Mouse (Mus musculus) embryonic facial prominence, embryonic 11.5 days (tissue): Measurements from ENCODE around the gene Zdhhc20. TPM values are rescaled to one million over a fixed set of nuclear protein-coding genes. Genes with fewer than 3 reads are reported as not detected.
A peak's percentile ranks its signal among the peaks of the same experiment; 100 is the strongest.
"Not testable (repeated sequence)": the region's sequence is repeated elsewhere in the genome, so short reads cannot be mapped to it uniquely, and the experiment has no call there.

Source experiments
- ATAC-seq: fragments of 200-750 bp; cut with Nextera tagmentation; replicated peaks from 2 replicates; pipeline ENCODE4 v1.8.0; 2017; ENCODE audit warnings: low read depth; ENCODE audit not compliant: insufficient number of reproducible peaks, low FRiP score, low TSS enrichment
- DNase-seq: peaks from one replicate; pipeline ENCODE4 v3.0.0-alpha.2; 2015; ENCODE audit warnings: low spot score
- H3K27ac ChIP-seq: fragments of 300-500 bp; sonication (generic); replicated peaks from 2 replicates; pipeline ENCODE4 v1.5.1; 2014; ENCODE audit warnings: mild to moderate bottlenecking, low read depth, low read length, control low read depth
- H3K27me3 ChIP-seq: fragments of 300-500 bp; sonication (generic); 2 replicates; pipeline ENCODE4 v1.6.1; 2014; ENCODE audit warnings: mild to moderate bottlenecking, low read length, moderate library complexity, mixed read lengths; ENCODE audit not compliant: control insufficient read depth, insufficient read depth
- H3K36me3 ChIP-seq: fragments of 300-500 bp; sonication (generic); replicated peaks from 2 replicates; pipeline ENCODE4 v1.6.1; 2014; ENCODE audit warnings: low read depth, mild to moderate bottlenecking, low read length, moderate library complexity, mixed read lengths; ENCODE audit not compliant: control insufficient read depth, insufficient read depth
- H3K4me1 ChIP-seq: fragments of 300-500 bp; sonication (generic); 2 replicates; pipeline ENCODE4 v1.6.1; 2014; ENCODE audit warnings: low read length, mixed read lengths; ENCODE audit not compliant: control insufficient read depth, insufficient read depth
- H3K4me2 ChIP-seq: fragments of 300-500 bp; sonication (generic); 2 replicates; pipeline ENCODE4 v1.6.1; 2014; ENCODE audit warnings: low read depth, mild to moderate bottlenecking, control low read depth, low read length, moderate library complexity
- H3K4me3 ChIP-seq: fragments of 300-500 bp; sonication (generic); 2 replicates; pipeline ENCODE4 v1.5.1; 2014; ENCODE audit warnings: low read depth, low read length, control low read depth
- H3K9ac ChIP-seq: fragments of 300-500 bp; sonication (generic); replicated peaks from 2 replicates; pipeline ENCODE4 v1.6.1; 2014; ENCODE audit warnings: mild to moderate bottlenecking, control low read depth, low read length
- H3K9me3 ChIP-seq: fragments of 300-500 bp; sonication (generic); replicated peaks from 2 replicates; pipeline ENCODE4 v1.6.1; 2016; ENCODE audit warnings: mild to moderate bottlenecking, low read length, inconsistent platforms, mixed read lengths; ENCODE audit not compliant: control insufficient read depth
- WGBS: fragments of 180-500 bp; shearing (Covaris S2); extraction: QIAGEN DNeasy Blood & Tissue Kit; methylation state at CpG from one replicate; pipeline ENCODE4 v1.1.7; 2014; 5-methylcytosine and 5-hydroxymethylcytosine counted together
- polyA plus RNA-seq: library from polyadenylated mRNA; unstranded; fragments of >200 nt; fragmentation: Nextera tagmentation; extraction: Ambion mirVana; gene quantifications from 2 replicates; pipeline ENCODE4 v1.2.1, GENCODE M21; 2014

Gene Zdhhc20
- polyA plus RNA-seq, 1 experiment from 2014 or later, result 56.9 TPM

- Histone ChIP-seq H3K36me3 (peaks cover 3% of the 10 kb centered on the region), H3K27me3 (no peaks in the 10 kb centered on the region), H3K4me3 (no peak overlapping the region), H3K4me1 (no peaks in the 10 kb centered on the region; the same call in 1 of the 2 replicates), H3K9ac (no peak overlapping the region), H3K27ac (no peak overlapping the region), H3K9me3 (no peaks in the 10 kb centered on the region), H3K4me2 (no peak overlapping the region)
- DNase-seq (no peak), ATAC-seq (no peak)
- WGBS, result 92% methylated on average over 17 of the region's 17 CpGs
These were observed 29.2 kb upstream of the Zdhhc20 start for GRCm38 (mm10) chr14:57919148-57919875.

- Histone ChIP-seq H3K9me3 (no peaks in the 10 kb centered on the region), H3K4me2 (no peak overlapping the region), H3K27ac (no peak overlapping the region), H3K27me3 (no peaks in the 10 kb centered on the region), H3K4me3 (no peak overlapping the region), H3K36me3 (no peaks in the 10 kb centered on the region; the same call in 1 of the 2 replicates), H3K9ac (no peak overlapping the region), H3K4me1 (no peaks in the 10 kb centered on the region)
- ATAC-seq, result no peak
- WGBS, result 69% methylated on average over 6 of the region's 6 CpGs
- DNase-seq, result no peak
These were observed 25.3 kb upstream of the Zdhhc20 start for GRCm38 (mm10) chr14:57915341-57915740.

GRCm38 (mm10) chr14:57912211-57913007, 22.3 kb upstream of the Zdhhc20 start:
- H3K27ac ChIP-seq, H3K4me1 ChIP-seq, ATAC-seq, H3K4me3 ChIP-seq, H3K9me3 ChIP-seq, DNase-seq, H3K4me2 ChIP-seq, H3K27me3 ChIP-seq, H3K36me3 ChIP-seq, H3K9ac ChIP-seq: not testable (repeated sequence)
- WGBS, result 50% methylated on average over 1 of the region's 1 CpGs

- not testable (repeated sequence) for H3K27ac ChIP-seq, H3K9me3 ChIP-seq, H3K36me3 ChIP-seq, H3K4me3 ChIP-seq, H3K4me1 ChIP-seq, ATAC-seq, H3K9ac ChIP-seq, H3K27me3 ChIP-seq, H3K4me2 ChIP-seq, DNase-seq
These were observed 21.7 kb upstream of the Zdhhc20 start for GRCm38 (mm10) chr14:57911787-57912186.

GRCm38 (mm10) chr14:57911316-57911715, 21.2 kb upstream of the Zdhhc20 start:
- Histone ChIP-seq H3K4me1 (no peaks in the 10 kb centered on the region), H3K36me3 (no peaks in the 10 kb centered on the region), H3K27me3 (no peaks in the 10 kb centered on the region), H3K9ac (no peak overlapping the region), H3K27ac (no peak overlapping the region), H3K9me3 (no peaks in the 10 kb centered on the region), H3K4me2 (no peak overlapping the region), H3K4me3 (no peak overlapping the region)
- DNase-seq (no peak), ATAC-seq (no peak)
- 77% methylated on average over 4 of the region's 4 CpGs for WGBS

GRCm38 (mm10) chr14:57910501-57911068, 20.5 kb upstream of the Zdhhc20 start:
- Histone ChIP-seq H3K4me1 (no peaks in the 10 kb centered on the region), H3K4me2 (0 out of 2 replicates have a peak overlapping the region, but pooled peaks have one; percentile 24), H3K27ac (no peak overlapping the region), H3K9ac (peak overlapping the region; percentile 5; the same call in 1 of the 2 replicates), H3K4me3 (no peak overlapping the region), H3K36me3 (no peaks in the 10 kb centered on the region), H3K9me3 (no peaks in the 10 kb centered on the region), H3K27me3 (no peaks in the 10 kb centered on the region)
- DNase-seq, result peak; percentile 92
- ATAC-seq, result peak; percentile 83; the same call in 1 of the 2 replicates
- WGBS, result 19% methylated on average over 26 of the region's 26 CpGs

- Histone ChIP-seq H3K4me3 (no peak overlapping the region), H3K27me3 (no peaks in the 10 kb centered on the region), H3K36me3 (no peaks in the 10 kb centered on the region), H3K27ac (no peak overlapping the region), H3K9me3 (no peaks in the 10 kb centered on the region), H3K4me1 (no peaks in the 10 kb centered on the region), H3K4me2 (no peak overlapping the region), H3K9ac (no peak overlapping the region)
- ATAC-seq, result no peak
- 75% methylated on average over 5 of the region's 5 CpGs for WGBS
- no peak for DNase-seq
These were observed 19.2 kb upstream of the Zdhhc20 start for GRCm38 (mm10) chr14:57909297-57909696.

GRCm38 (mm10) chr14:57908431-57908830, 18.4 kb upstream of the Zdhhc20 start:
- no peaks in the 10 kb centered on the region for H3K27me3 ChIP-seq
- H3K9me3 ChIP-seq, result no peaks in the 10 kb centered on the region
- DNase-seq, result no peak
- no peak overlapping the region for H3K9ac ChIP-seq
- no peak overlapping the region for H3K4me2 ChIP-seq
- no peak for ATAC-seq
- H3K36me3 ChIP-seq, result no peaks in the 10 kb centered on the region
- 71% methylated on average over 2 of the region's 2 CpGs for WGBS
- no peak overlapping the region for H3K4me3 ChIP-seq
- no peak overlapping the region for H3K27ac ChIP-seq
- no peaks in the 10 kb centered on the region for H3K4me1 ChIP-seq
